Mouse (Mus musculus): ENCODE measurements around the gene Lhx5. TPM values are rescaled to one million over a fixed set of nuclear protein-coding genes. Genes with fewer than 3 reads are reported as not detected.

The Lhx5 gene
- polyA plus RNA-seq, 1 experiment from 2014 or later = 0.03 TPM

GRCm38 (mm10) chr5:120481205-120481604, 49.7 kb downstream of the Lhx5 start:
- DNase-seq (ENCODE audit: low read depth, low spot score) = no peak
- ChIA-PET CTCF (no interaction called here), POLR2A (interaction anchor here (1.2 kb wide), 1 partner anchor 15 kb away, joined by 3 read pairs; no protein-coding TSS in a partner anchor)
- TF ChIP-seq CTCF (IDR thresholded peaks at IDR 0.05) = no peak
- in situ Hi-C loops (cut with MboI; ENCODE audit: low pct_unique_long_range_greater_than_20kb) = no loop called here
- ATAC-seq = no peak
- no peaks in the 10 kb centered on the region for H3K27me3 ChIP-seq

GRCm38 (mm10) chr5:120483399-120483798, 51.9 kb downstream of the Lhx5 start:
- in situ Hi-C loops (cut with MboI; ENCODE audit: low pct_unique_long_range_greater_than_20kb) = no loop called here
- ATAC-seq (no peak), DNase-seq (ENCODE audit: low read depth, low spot score) (no peak)
- ChIA-PET POLR2A (interaction anchor here (0.6 to 0.7 kb wide), 2 partner anchors 12 to 78 kb away, joined by 3 read pairs; no protein-coding TSS in a partner anchor), CTCF (interaction anchor here (1.0 to 1.8 kb wide), 2 partner anchors 9 to 122 kb away, joined by 3 to 6 read pairs; no protein-coding TSS in a partner anchor)
- no peak for TF ChIP-seq CTCF (IDR thresholded peaks at IDR 0.05)
- H3K27me3 ChIP-seq = no peaks in the 10 kb centered on the region

GRCm38 (mm10) chr5:120487844-120488243, 56.3 kb downstream of the Lhx5 start:
- CTCF ChIA-PET = no interaction called here
- TF ChIP-seq CTCF (IDR thresholded peaks at IDR 0.05) = no peak
- in situ Hi-C loops (cut with MboI; ENCODE audit: low pct_unique_long_range_greater_than_20kb) = no loop called here
- POLR2A ChIA-PET = no interaction called here
- H3K27me3 ChIP-seq = no peaks in the 10 kb centered on the region
- ATAC-seq (no peak), DNase-seq (ENCODE audit: low read depth, low spot score) (no peak)

- in situ Hi-C loops (cut with MboI; ENCODE audit: low pct_unique_long_range_greater_than_20kb) = no loop called here
- ATAC-seq = no peak
- no peaks in the 10 kb centered on the region for H3K27me3 ChIP-seq
- ChIA-PET CTCF (no interaction called here), POLR2A (interaction anchor here (0.6 kb wide), 1 partner anchor 12 kb away, joined by 5 read pairs; no protein-coding TSS in a partner anchor)
- TF ChIP-seq CTCF (IDR thresholded peaks at IDR 0.05) = no peak
- no peak for DNase-seq (ENCODE audit: low read depth, low spot score)
Observed at GRCm38 (mm10) chr5:120490679-120491192, 59.2 kb downstream of the Lhx5 start.

Other genes starting within 250 kb of the Lhx5 start
- 18.5 TPM for gene Sdsl, start 41.1 kb downstream of the Lhx5 start, polyA plus RNA-seq (2021)
- 1.3 TPM for gene Sds, start 44.8 kb downstream of the Lhx5 start, polyA plus RNA-seq (2021)
- 97.1 TPM for gene Plbd2, start 71.9 kb downstream of the Lhx5 start, polyA plus RNA-seq (2021)
- gene Slc8b1, start 79.5 kb downstream of the Lhx5 start, polyA plus RNA-seq (2021) = 13.4 TPM
- 125 TPM for gene Tpcn1, start 157.0 kb downstream of the Lhx5 start, polyA plus RNA-seq (2021)
- 10.5 TPM for gene Iqcd, start 157.3 kb downstream of the Lhx5 start, polyA plus RNA-seq (2021)
- gene Rita1, start 180.9 kb downstream of the Lhx5 start, polyA plus RNA-seq (2021) = 14.0 TPM
- 54.0 TPM for gene Ddx54, start 181.0 kb downstream of the Lhx5 start, polyA plus RNA-seq (2021)
- 0.10 TPM for gene Cfap73, start 202.5 kb downstream of the Lhx5 start, polyA plus RNA-seq (2021)
- 0.15 TPM for gene Rasal1, start 217.1 kb downstream of the Lhx5 start, polyA plus RNA-seq (2021)